Comparison of ENCODE assay signal across 8 mouse cellular contexts in the genomic region with DNA sequence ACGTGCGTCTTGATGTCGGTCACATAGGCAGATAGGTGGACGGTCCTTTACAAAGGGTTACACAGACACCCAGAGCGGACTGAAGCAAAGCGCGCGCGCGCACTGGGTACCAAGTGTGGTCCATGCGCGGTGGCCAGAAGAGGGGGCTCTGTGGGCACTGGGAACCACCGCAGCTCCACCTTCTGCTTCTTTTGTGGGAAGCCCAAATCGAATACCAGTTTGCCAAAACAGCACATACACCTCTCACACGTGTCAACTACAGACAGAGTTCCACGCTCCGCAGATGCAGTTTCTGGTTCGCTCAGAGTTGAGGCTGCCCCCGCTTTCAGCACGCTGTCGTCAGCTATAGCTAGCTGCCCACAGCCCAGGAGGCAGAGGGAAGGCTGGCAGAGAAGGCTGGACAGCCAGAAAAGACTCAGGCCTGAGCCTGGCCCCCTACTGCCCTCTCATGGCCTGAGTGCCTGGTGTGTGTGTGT. TPM values are rescaled to one million over a fixed set of nuclear protein-coding genes. Genes with fewer than 3 reads are reported as not detected.
DNase-seq lines count a peak whose midpoint lies in the region; ATAC-seq lines count a peak whose summit lies in the region.

No protein-coding gene starts in this region.

- H3K4me2 ChIP-seq in heart, embryonic 16.5 days (ENCODE audit: low read depth, low read length): peak overlapping the region; percentile 74

- no peaks in the 10 kb centered on the region for H3K36me3 ChIP-seq in embryonic facial prominence, embryonic 10.5 days (replicated peaks)
- no peaks in the 10 kb centered on the region for H3K36me3 ChIP-seq in heart, embryonic 16.5 days (ENCODE audit: control insufficient read depth, insufficient read depth)

- H3K9me3 ChIP-seq in embryonic facial prominence, embryonic 10.5 days: no peaks in the 10 kb centered on the region
- H3K9me3 ChIP-seq in heart, embryonic 16.5 days (replicated peaks; ENCODE audit: control insufficient read depth, low read length): no peaks in the 10 kb centered on the region

- H3K9ac ChIP-seq in heart, embryonic 16.5 days (ENCODE audit: low read length): peak overlapping the region; percentile 47; the same call in 1 of the 2 replicates

- under 1% methylated on average over 21 of the region's 21 CpGs for WGBS in embryonic facial prominence, embryonic 10.5 days
- WGBS in heart, embryonic 16.5 days: 1% methylated on average over 21 of the region's 21 CpGs

- H3K27ac ChIP-seq in embryonic facial prominence, embryonic 10.5 days (replicated peaks): peak overlapping the region; percentile 71
- no peak overlapping the region for H3K27ac ChIP-seq in heart, embryonic 16.5 days (ENCODE audit: low read length)

- peaks cover 41% of the 10 kb centered on the region for H3K27me3 ChIP-seq in embryonic facial prominence, embryonic 10.5 days (replicated peaks; ENCODE audit: low read depth, poor library complexity, severe bottlenecking)
- peaks cover 22% of the 10 kb centered on the region for H3K27me3 ChIP-seq in heart, embryonic 16.5 days (ENCODE audit: control insufficient read depth, insufficient read depth, low read length)

- DNase-seq in adrenal gland, postnatal 14 days: peak; percentile 47
- no peak for DNase-seq in adrenal gland, postnatal 4 days (ENCODE audit: low spot score in 2 of 2)
- DNase-seq in embryonic facial prominence, embryonic 10.5 days (ENCODE audit: low spot score): peak; percentile 80
- DNase-seq in layer of hippocampus, adult 9-11 months: peak; percentile 30
- peak; percentile 19 to 43 for DNase-seq in lung, postnatal 4 days
- peak; percentile 52 for DNase-seq in right cerebral cortex, postnatal 25 days
- no peak for DNase-seq in thymus, postnatal 0 days (ENCODE audit: low spot score)

- peak overlapping the region; percentile 66 for H3K4me3 ChIP-seq in embryonic facial prominence, embryonic 10.5 days
- peak overlapping the region; percentile 49 for H3K4me3 ChIP-seq in heart, embryonic 16.5 days (ENCODE audit: low read length)

- peak; percentile 68 for ATAC-seq in heart, embryonic 16.5 days (replicated peaks; ENCODE audit: extremely low read depth, insufficient read depth, low FRiP score)

- peaks cover 39% of the 10 kb centered on the region for H3K4me1 ChIP-seq in embryonic facial prominence, embryonic 10.5 days
- H3K4me1 ChIP-seq in heart, embryonic 16.5 days (ENCODE audit: control insufficient read depth, insufficient read depth, low read length): peaks cover 14% of the 10 kb centered on the region

RNA-seq across cellular contexts. Expression of gene Dkk2, which starts 2.0 kb away (rescaled TPM):
- 3.5 and 4.7 TPM in 2 replicates for total RNA-seq in adrenal gland, postnatal 14 days (2021)
- 10 to 100 TPM; 12.3 to 14.5 TPM for total RNA-seq in adrenal gland, postnatal 4 days (2021)
- polyA plus RNA-seq in embryonic facial prominence, embryonic 10.5 days (2016; fragmentation: Nextera tagmentation; extraction: Ambion mirVana): 5.7 and 12.1 TPM in 2 replicates
- polyA plus RNA-seq in heart, embryonic 16.5 days (2015; fragmentation: Nextera tagmentation; extraction: Ambion mirVana): 1.8 TPM in 2 replicates
- 0.50 and 0.77 TPM in 2 replicates for polyA plus RNA-seq in thymus, postnatal 0 days (2015; fragmentation: Nextera tagmentation; extraction: Ambion mirVana)

Comparison
In these comparisons a context has a peak if more than half of its experiments do, and no peak if none do; other contexts are left out.
1. DNase-seq: peak in adrenal gland, postnatal 14 days (single experiment), embryonic facial prominence, embryonic 10.5 days (single experiment), layer of hippocampus, adult 9-11 months (single experiment), lung, postnatal 4 days (2 of 2) and right cerebral cortex, postnatal 25 days (single experiment); none in adrenal gland, postnatal 4 days (0 of 2) and thymus, postnatal 0 days (single experiment).